9 mouse cellular contexts compared by ENCODE assay signal in genomic region chr6:83245134-83245533, GRCm38 (mm10). TPM values are rescaled to one million over a fixed set of nuclear protein-coding genes. Genes with fewer than 3 reads are reported as not detected.
A peak's percentile ranks its signal among the peaks of the same experiment; 100 is the strongest.
DNase-seq lines count a peak whose midpoint lies in the region; ATAC-seq and TF ChIP-seq lines count a peak whose summit lies in the region.
"Had no signal": no experiment of that assay in that cellular context is flagged by ENCODE, and none has a peak within 500 bp of the region (broad histone marks: within the 10 kb centered on the region; RNA-seq: fewer than 3 reads in every experiment).

No protein-coding gene starts in this region.

- 63% methylated on average over 6 of the region's 6 CpGs for WGBS in hindbrain, postnatal 0 days
- WGBS in hindbrain, embryonic 12.5 days: 91% methylated on average over 6 of the region's 6 CpGs
- 94% methylated on average over 6 of the region's 6 CpGs for WGBS in hindbrain, embryonic 11.5 days

- H3K9ac ChIP-seq in hindbrain, postnatal 0 days (replicated peaks; ENCODE audit: low read length): no peak overlapping the region
- H3K9ac ChIP-seq in hindbrain, embryonic 12.5 days: no peak overlapping the region
- no peak overlapping the region for H3K9ac ChIP-seq in hindbrain, embryonic 11.5 days (ENCODE audit: low read depth, low read length)
- H3K9ac ChIP-seq: embryonic facial prominence, embryonic 12.5 days had no signal

- peak; percentile 17 for DNase-seq in hindbrain, postnatal 0 days (ENCODE audit: low spot score)
- peak; percentile 74 for DNase-seq in adrenal gland, adult 8-10 months
- peak; percentile 36 for DNase-seq in gastrocnemius, postnatal 14 days
- peak; percentile 34 to 36 for DNase-seq in left cerebral cortex, postnatal 36 days (ENCODE audit: low spot score in 2 of 2)
- DNase-seq in right cerebral cortex, postnatal 10 days (ENCODE audit: low spot score in 2 of 2): peak; percentile 53 to 64
- no peak for DNase-seq in hindbrain, embryonic 11.5 days (ENCODE audit: low spot score)
- no peak for DNase-seq in thymus, adult 18-20 months

- no peak overlapping the region for H3K27ac ChIP-seq in hindbrain, postnatal 0 days
- no peak overlapping the region for H3K27ac ChIP-seq in hindbrain, embryonic 12.5 days
- H3K27ac ChIP-seq in hindbrain, embryonic 11.5 days (ENCODE audit: low read depth, low read length): no peak overlapping the region
- H3K27ac ChIP-seq: embryonic facial prominence, embryonic 12.5 days had no signal

- intact Hi-C loops in gastrocnemius, postnatal 14 days (cut with DNase I; ENCODE audit: low total_unique reads): no loop called here
- intact Hi-C loops in left cerebral cortex, postnatal 36 days (cut with DNase I): no loop called here

- no peak overlapping the region for H3K4me2 ChIP-seq in hindbrain, postnatal 0 days (ENCODE audit: low read depth, low read length)
- H3K4me2 ChIP-seq in hindbrain, embryonic 12.5 days (replicated peaks): no peak overlapping the region
- H3K4me2 ChIP-seq in hindbrain, embryonic 11.5 days (replicated peaks; ENCODE audit: low read depth, low read length): no peak overlapping the region
- H3K4me2 ChIP-seq: embryonic facial prominence, embryonic 12.5 days had no signal

- no peak for ATAC-seq in hindbrain, postnatal 0 days
- no peak for ATAC-seq in hindbrain, embryonic 12.5 days (ENCODE audit: low FRiP score)
- ATAC-seq in hindbrain, embryonic 11.5 days (ENCODE audit: low FRiP score): no peak

- H3K4me1 ChIP-seq in hindbrain, postnatal 0 days (ENCODE audit: insufficient read depth, low read length): no peaks in the 10 kb centered on the region
- H3K4me1 ChIP-seq in hindbrain, embryonic 12.5 days: no peaks in the 10 kb centered on the region
- H3K4me1 ChIP-seq in hindbrain, embryonic 11.5 days (replicated peaks; ENCODE audit: control insufficient read depth, insufficient read depth, low read length): no peaks in the 10 kb centered on the region

- no peak overlapping the region for H3K4me3 ChIP-seq in hindbrain, postnatal 0 days (ENCODE audit: low read length)
- no peak overlapping the region for H3K4me3 ChIP-seq in hindbrain, embryonic 12.5 days
- no peak overlapping the region for H3K4me3 ChIP-seq in hindbrain, embryonic 11.5 days (ENCODE audit: low read depth, low read length)
- H3K4me3 ChIP-seq: embryonic facial prominence, embryonic 12.5 days had no signal

- no peaks in the 10 kb centered on the region for H3K9me3 ChIP-seq in hindbrain, postnatal 0 days (ENCODE audit: low read length)
- no peaks in the 10 kb centered on the region for H3K9me3 ChIP-seq in hindbrain, embryonic 12.5 days (replicated peaks)
- H3K9me3 ChIP-seq in hindbrain, embryonic 11.5 days (ENCODE audit: control insufficient read depth, low read length): no peaks in the 10 kb centered on the region
- H3K9me3 ChIP-seq: embryonic facial prominence, embryonic 12.5 days had no signal

- H3K27me3 ChIP-seq in hindbrain, postnatal 0 days (ENCODE audit: insufficient read depth, low read length): no peaks in the 10 kb centered on the region
- 0 out of 2 replicates have a peak, but pooled peaks cover 6% of the 10 kb centered on the region for H3K27me3 ChIP-seq in hindbrain, embryonic 12.5 days
- H3K27me3 ChIP-seq in hindbrain, embryonic 11.5 days (ENCODE audit: control insufficient read depth, insufficient read depth, low read length): no peaks in the 10 kb centered on the region

- no peaks in the 10 kb centered on the region for H3K36me3 ChIP-seq in hindbrain, postnatal 0 days (ENCODE audit: insufficient read depth, low read length)
- no peaks in the 10 kb centered on the region for H3K36me3 ChIP-seq in hindbrain, embryonic 12.5 days
- H3K36me3 ChIP-seq in hindbrain, embryonic 11.5 days (ENCODE audit: control insufficient read depth, insufficient read depth, low read length): no peaks in the 10 kb centered on the region
- H3K36me3 ChIP-seq: embryonic facial prominence, embryonic 12.5 days had no signal

- TF ChIP-seq CTCF in hindbrain, postnatal 0 days (IDR thresholded peaks at IDR 0.05; ENCODE audit: low read depth): no peak

RNA-seq across cellular contexts. Expression of gene Slc4a5, which starts 25.5 kb away (rescaled TPM):
- 5.2 and 6.0 TPM in 2 replicates for total RNA-seq in hindbrain, postnatal 0 days (2014; rRNA removed)
- polyA plus RNA-seq in hindbrain, postnatal 0 days (2015; fragmentation: Nextera tagmentation; extraction: Ambion mirVana): 2.5 and 2.8 TPM in 2 replicates
- 5.0 and 6.1 TPM in 2 replicates for polyA plus RNA-seq in hindbrain, embryonic 12.5 days (2016; fragmentation: Nextera tagmentation; extraction: Ambion mirVana)
- under 1 TPM; 0.05 to 0.09 (median 0.08) TPM for total RNA-seq in adrenal gland, adult 8-10 months (2022)
- total RNA-seq in gastrocnemius, postnatal 14 days (2021): not detected
- total RNA-seq in left cerebral cortex, postnatal 36 days (2021): under 1 TPM; 0.25 to 0.69 TPM
- 2.5 and 3.1 TPM in 2 replicates for polyA plus RNA-seq in hindbrain, embryonic 11.5 days (2014; fragmentation: Nextera tagmentation; extraction: Ambion mirVana)

Comparison
In these comparisons a context has a peak if more than half of its experiments do, and no peak if none do; other contexts are left out.
1. DNase-seq: peak in hindbrain, postnatal 0 days (single experiment), adrenal gland, adult 8-10 months (single experiment), gastrocnemius, postnatal 14 days (single experiment), left cerebral cortex, postnatal 36 days (2 of 2) and right cerebral cortex, postnatal 10 days (2 of 2); none in hindbrain, embryonic 11.5 days (single experiment) and thymus, adult 18-20 months (0 of 2).